Mouse (Mus musculus): ENCODE data around the gene Pcgf3. TPM values are rescaled to one million over a fixed set of nuclear protein-coding genes. Genes with fewer than 3 reads are reported as not detected.
A peak's percentile ranks its signal among the peaks of the same experiment; 100 is the strongest.

Pcgf3 gene
- total RNA-seq (2014; rRNA removed; ENCODE audit: low replicate concordance) (18.7 and 31.7 TPM in 2 replicates), polyA plus RNA-seq (2015; fragmentation: Nextera tagmentation; extraction: Ambion mirVana) (11.0 and 13.9 TPM in 2 replicates)

DNA sequence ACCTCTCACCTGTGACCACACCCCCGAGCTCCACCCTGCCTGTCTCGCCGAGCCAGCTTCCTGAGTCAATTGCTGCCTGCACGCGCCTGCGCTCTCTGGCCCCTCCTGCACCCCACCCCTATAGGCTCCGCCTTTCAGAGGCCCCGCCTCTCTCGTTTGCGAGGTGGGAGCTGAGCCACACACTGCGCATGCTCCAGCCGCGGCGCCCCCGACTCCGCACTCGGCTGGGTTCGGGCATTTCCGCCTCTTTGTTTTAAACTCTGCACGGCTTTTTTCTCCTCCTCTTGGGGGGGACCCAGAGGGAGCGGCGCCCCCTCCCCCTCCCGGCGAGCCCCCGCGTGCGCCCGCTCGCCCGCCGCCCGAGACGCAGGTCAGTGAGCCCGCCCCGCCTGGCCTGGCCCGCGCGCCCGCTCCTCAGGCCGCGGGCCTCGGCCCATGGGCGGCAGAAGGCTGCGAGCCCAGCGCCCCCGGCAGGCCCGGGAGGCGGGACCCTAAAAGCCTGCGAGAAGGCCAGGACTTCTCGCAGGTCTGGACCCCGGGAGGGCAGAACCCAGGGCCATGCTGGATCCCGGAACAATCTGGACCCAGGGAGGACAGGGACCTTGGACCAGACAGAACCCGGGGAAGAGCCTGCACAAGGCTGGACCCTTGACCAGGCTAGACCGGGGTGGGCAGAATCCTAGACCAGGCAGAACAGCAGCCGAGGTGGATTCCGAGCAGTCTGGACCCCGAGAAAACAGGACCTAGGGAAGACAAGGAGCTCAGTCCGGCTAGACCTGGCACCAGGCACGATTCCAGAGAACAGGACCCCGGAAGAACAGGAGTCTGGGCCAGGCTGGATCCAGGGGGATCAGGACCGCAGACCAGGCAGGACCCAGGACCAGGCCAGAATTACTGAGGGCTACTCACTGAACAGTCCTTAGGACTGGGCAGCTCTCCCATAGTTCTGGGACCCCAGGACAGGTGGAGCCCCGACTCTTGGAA, at the start of gene Pcgf3:
Gene Pcgf3, plus strand, starts transcription at position 151 of the 984 bp plus-strand sequence.
- Histone ChIP-seq H3K27ac (ENCODE audit: low read depth) (peak within 1 kb of the TSS; percentile 88), H3K4me2 (ENCODE audit: low read depth, low read length) (peak within 1 kb of the TSS; percentile 89), H3K4me3 (ENCODE audit: low read depth, low read length) (peak within 1 kb of the TSS; percentile 96), H3K36me3 (replicated peaks; ENCODE audit: control insufficient read depth, insufficient read depth, low read length) (no peaks in the 10 kb centered on the region), H3K27me3 (ENCODE audit: control insufficient read depth, insufficient read depth, low read length) (no peaks in the 10 kb centered on the region), H3K4me1 (ENCODE audit: control insufficient read depth, insufficient read depth) (peaks cover 39% of the 10 kb centered on the region), H3K9ac (replicated peaks; ENCODE audit: low read depth, low read length) (peak within 1 kb of the TSS; percentile 99), H3K9me3 (replicated peaks; ENCODE audit: control insufficient read depth, low read length) (no peaks in the 10 kb centered on the region)
- ATAC-seq (ENCODE audit: insufficient read depth, low read depth) (peak; percentile 98), DNase-seq (ENCODE audit: low spot score) (peak; percentile 96)
- TF ChIP-seq EP300 (IDR thresholded peaks at IDR 0.05; ENCODE audit: low read depth) (no peak), CTCF (IDR thresholded peaks at IDR 0.05; ENCODE audit: low read depth) (no peak)
- WGBS: under 1% methylated on average over 60 of the region's 62 CpGs

DNA sequence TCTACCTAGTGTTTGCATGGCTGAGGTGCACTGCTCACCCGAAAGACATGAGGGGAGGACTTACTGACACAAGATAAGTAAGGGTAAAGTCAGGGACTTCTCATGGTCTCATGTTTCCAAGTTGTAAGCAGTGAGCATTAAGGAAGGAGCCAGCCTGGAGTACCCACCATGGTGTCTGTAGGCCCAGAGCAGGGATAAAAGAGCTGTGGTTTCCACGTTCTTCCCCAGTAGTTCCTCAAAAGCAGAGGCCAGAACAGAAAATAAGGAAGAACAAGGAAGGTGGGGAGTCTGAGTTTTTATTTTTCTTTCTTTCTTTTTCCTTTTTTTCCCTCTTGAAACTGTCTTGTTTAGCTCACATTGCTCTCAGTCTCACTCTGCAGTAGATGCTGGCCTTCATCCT, 46.3 kb upstream of the Pcgf3 start:
- DNase-seq (ENCODE audit: low spot score): no peak
- no peaks in the 10 kb centered on the region for H3K4me1 ChIP-seq (ENCODE audit: control insufficient read depth, insufficient read depth)
- no peak overlapping the region for H3K9ac ChIP-seq (replicated peaks; ENCODE audit: low read depth, low read length)
- no peaks in the 10 kb centered on the region for H3K36me3 ChIP-seq (replicated peaks; ENCODE audit: control insufficient read depth, insufficient read depth, low read length)
- no peak overlapping the region for H3K4me3 ChIP-seq (ENCODE audit: low read depth, low read length)
- ATAC-seq (ENCODE audit: insufficient read depth, low read depth): no peak
- H3K27ac ChIP-seq (ENCODE audit: low read depth): no peak overlapping the region
- no peak for TF ChIP-seq EP300 (IDR thresholded peaks at IDR 0.05; ENCODE audit: low read depth)
- no peak for TF ChIP-seq CTCF (IDR thresholded peaks at IDR 0.05; ENCODE audit: low read depth)
- H3K4me2 ChIP-seq (ENCODE audit: low read depth, low read length): no peak overlapping the region
- no peaks in the 10 kb centered on the region for H3K27me3 ChIP-seq (ENCODE audit: control insufficient read depth, insufficient read depth, low read length)
- H3K9me3 ChIP-seq (replicated peaks; ENCODE audit: control insufficient read depth, low read length): no peaks in the 10 kb centered on the region
- 61% methylated on average over 2 of the region's 2 CpGs for WGBS

- DNase-seq (ENCODE audit: low spot score) (no peak), ATAC-seq (ENCODE audit: insufficient read depth, low read depth) (no peak)
- Histone ChIP-seq H3K9ac (replicated peaks; ENCODE audit: low read depth, low read length) (no peak overlapping the region), H3K36me3 (replicated peaks; ENCODE audit: control insufficient read depth, insufficient read depth, low read length) (no peaks in the 10 kb centered on the region), H3K4me1 (ENCODE audit: control insufficient read depth, insufficient read depth) (no peaks in the 10 kb centered on the region), H3K27ac (ENCODE audit: low read depth) (no peak overlapping the region), H3K27me3 (ENCODE audit: control insufficient read depth, insufficient read depth, low read length) (no peaks in the 10 kb centered on the region), H3K9me3 (replicated peaks; ENCODE audit: control insufficient read depth, low read length) (no peaks in the 10 kb centered on the region), H3K4me3 (ENCODE audit: low read depth, low read length) (no peak overlapping the region), H3K4me2 (ENCODE audit: low read depth, low read length) (no peak overlapping the region)
- TF ChIP-seq CTCF (IDR thresholded peaks at IDR 0.05; ENCODE audit: low read depth): no peak
- TF ChIP-seq EP300 (IDR thresholded peaks at IDR 0.05; ENCODE audit: low read depth): no peak
- WGBS: 69% methylated on average over 3 of the region's 3 CpGs
These were observed 38.3 kb upstream of the Pcgf3 start for GRCm38 (mm10) chr5:108422741-108423140.

DNA sequence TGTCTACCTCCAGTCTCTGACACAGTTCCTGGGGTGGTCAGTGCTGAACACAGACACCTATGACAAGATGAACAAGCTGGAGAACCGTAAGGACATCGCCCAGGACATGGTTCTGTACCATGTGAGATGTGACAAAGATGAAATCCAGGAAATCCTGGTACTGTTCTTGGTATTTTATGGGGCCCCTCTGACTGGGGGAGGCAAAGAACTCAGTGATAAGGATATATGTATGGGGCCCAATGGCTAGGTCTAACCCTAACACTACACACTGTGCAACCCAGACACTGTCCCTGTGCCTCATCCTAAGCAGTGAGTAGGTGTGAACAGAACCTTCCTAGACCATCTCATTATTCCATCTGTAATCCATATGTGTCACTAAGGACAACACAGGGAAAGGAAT, 37.6 kb upstream of the Pcgf3 start:
- Histone ChIP-seq H3K36me3 (replicated peaks; ENCODE audit: control insufficient read depth, insufficient read depth, low read length) (no peaks in the 10 kb centered on the region), H3K9ac (replicated peaks; ENCODE audit: low read depth, low read length) (no peak overlapping the region), H3K4me1 (ENCODE audit: control insufficient read depth, insufficient read depth) (no peaks in the 10 kb centered on the region), H3K9me3 (replicated peaks; ENCODE audit: control insufficient read depth, low read length) (no peaks in the 10 kb centered on the region), H3K4me2 (ENCODE audit: low read depth, low read length) (no peak overlapping the region), H3K27ac (ENCODE audit: low read depth) (no peak overlapping the region), H3K27me3 (ENCODE audit: control insufficient read depth, insufficient read depth, low read length) (no peaks in the 10 kb centered on the region), H3K4me3 (ENCODE audit: low read depth, low read length) (no peak overlapping the region)
- DNase-seq (ENCODE audit: low spot score): no peak
- TF ChIP-seq EP300 (IDR thresholded peaks at IDR 0.05; ENCODE audit: low read depth): no peak
- no peak for TF ChIP-seq CTCF (IDR thresholded peaks at IDR 0.05; ENCODE audit: low read depth)
- 77% methylated on average over 2 of the region's 2 CpGs for WGBS
- ATAC-seq (ENCODE audit: insufficient read depth, low read depth): no peak

DNA sequence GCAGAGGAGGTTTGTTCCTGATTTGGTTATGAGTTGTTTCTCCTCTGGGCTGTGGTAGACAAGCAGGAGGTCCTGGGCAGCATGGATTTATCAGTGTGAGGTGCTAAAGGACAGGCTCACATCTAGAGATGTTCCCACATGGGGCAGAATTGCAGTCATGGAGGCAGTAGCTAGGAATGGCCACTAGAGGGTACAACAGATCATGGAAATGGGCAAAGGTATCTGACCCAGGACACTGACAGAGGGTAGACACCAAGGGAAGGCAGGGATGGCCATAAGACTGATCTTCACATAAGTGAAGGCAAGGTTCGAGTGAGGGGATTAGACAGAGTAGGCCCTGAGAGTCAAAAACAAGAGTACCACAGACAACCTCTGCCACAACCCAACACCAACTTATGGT, 33.8 kb upstream of the Pcgf3 start:
- no peaks in the 10 kb centered on the region for H3K9me3 ChIP-seq (replicated peaks; ENCODE audit: control insufficient read depth, low read length)
- H3K9ac ChIP-seq (replicated peaks; ENCODE audit: low read depth, low read length): no peak overlapping the region
- DNase-seq (ENCODE audit: low spot score): peak; percentile 18
- peaks cover 21% of the 10 kb centered on the region for H3K36me3 ChIP-seq (replicated peaks; ENCODE audit: control insufficient read depth, insufficient read depth, low read length)
- ATAC-seq (ENCODE audit: insufficient read depth, low read depth): peak; percentile 42; the same call in 1 of the 2 replicates
- H3K4me2 ChIP-seq (ENCODE audit: low read depth, low read length): no peak overlapping the region
- no peaks in the 10 kb centered on the region for H3K27me3 ChIP-seq (ENCODE audit: control insufficient read depth, insufficient read depth, low read length)
- peak; percentile 90 for TF ChIP-seq CTCF (IDR thresholded peaks at IDR 0.05; ENCODE audit: low read depth)
- TF ChIP-seq EP300 (IDR thresholded peaks at IDR 0.05; ENCODE audit: low read depth): no peak
- H3K27ac ChIP-seq (ENCODE audit: low read depth): no peak overlapping the region
- no peak overlapping the region for H3K4me3 ChIP-seq (ENCODE audit: low read depth, low read length)
- no peaks in the 10 kb centered on the region for H3K4me1 ChIP-seq (ENCODE audit: control insufficient read depth, insufficient read depth)
- WGBS: 43% methylated on average over 1 of the region's 1 CpGs
